Mouse (Mus musculus) adrenal gland, adult 2 months (tissue): ENCODE results near the gene Gnb3. TPM values are rescaled to one million over a fixed set of nuclear protein-coding genes. Genes with fewer than 3 reads are reported as not detected.
"Not testable (repeated sequence)": the region's sequence is repeated elsewhere in the genome, so short reads cannot be mapped to it uniquely, and the experiment has no call there.

ENCODE experiments used
- DNase-seq: peaks from one replicate; pipeline ENCODE4 v3.0.0; 2021
- polyA plus RNA-seq: library from polyadenylated mRNA; depleted of rRNA; stranded (reverse); fragments of >200 nt; gene quantifications from 2 replicates; pipeline ENCODE4 v1.2.3, GENCODE M21; 2012
- total RNA-seq, 2 experiments: library from RNA; stranded (reverse); gene quantifications; 2 replicates each; pipeline ENCODE4 v1.2.3; 2021

Gnb3 gene
- total and polyA plus RNA-seq, 3 experiments = 6.7 to 12.2 (median 9.2) TPM

- DNase-seq = peak; percentile 0
Observed at GRCm38 (mm10) chr6:124816611-124817010, 23.5 kb downstream of the Gnb3 start.

GRCm38 (mm10) chr6:124814858-124815774, 25.0 kb downstream of the Gnb3 start:
- DNase-seq = no peak

- no peak for DNase-seq
Observed at GRCm38 (mm10) chr6:124814448-124814847, 25.6 kb downstream of the Gnb3 start.

- DNase-seq = peak; percentile 95
Observed at GRCm38 (mm10) chr6:124813933-124814332, 26.1 kb downstream of the Gnb3 start, which contains the start of gene Tpi1. Tpi1 (minus strand) TSS chr6:124814296.

- peak; percentile 71 for DNase-seq
Observed at GRCm38 (mm10) chr6:124813496-124813895, 26.6 kb downstream of the Gnb3 start.

- peak; percentile 36 for DNase-seq
Observed at GRCm38 (mm10) chr6:124812848-124813247, 27.2 kb downstream of the Gnb3 start.

- peak; percentile 31 for DNase-seq
Observed at GRCm38 (mm10) chr6:124811701-124812560, 28.1 kb downstream of the Gnb3 start.

GRCm38 (mm10) chr6:124811403-124811665, 28.7 kb downstream of the Gnb3 start:
- no peak for DNase-seq

GRCm38 (mm10) chr6:124810566-124811402, 29.3 kb downstream of the Gnb3 start:
- DNase-seq = not testable (repeated sequence)

GRCm38 (mm10) chr6:124809775-124810538, 30.1 kb downstream of the Gnb3 start:
- DNase-seq = no peak

- DNase-seq = peak; percentile 92
Observed at GRCm38 (mm10) chr6:124809052-124809774, 30.9 kb downstream of the Gnb3 start.

GRCm38 (mm10) chr6:124808358-124809012, 31.6 kb downstream of the Gnb3 start, which contains the start of gene Spsb2:
Spsb2 (plus strand) TSS chr6:124808661.
- peak; percentile 89 for DNase-seq

GRCm38 (mm10) chr6:124807986-124808357, 32.1 kb downstream of the Gnb3 start:
- DNase-seq = no peak

GRCm38 (mm10) chr6:124807366-124807765, 32.7 kb downstream of the Gnb3 start:
- no peak for DNase-seq

GRCm38 (mm10) chr6:124806446-124807140, 33.5 kb downstream of the Gnb3 start:
- no peak for DNase-seq

GRCm38 (mm10) chr6:124805341-124806321, 34.4 kb downstream of the Gnb3 start:
- DNase-seq = peak; percentile 98

GRCm38 (mm10) chr6:124804341-124804740, 35.7 kb downstream of the Gnb3 start:
- no peak for DNase-seq

- not testable (repeated sequence) for DNase-seq
Observed at GRCm38 (mm10) chr6:124803691-124804090, 36.4 kb downstream of the Gnb3 start.
